Mouse (Mus musculus) frontal cortex, adult (tissue): ENCODE data around the gene St8sia2.
"Not testable (repeated sequence)": the region's sequence is repeated elsewhere in the genome, so short reads cannot be mapped to it uniquely, and the experiment has no call there.

ENCODE experiments used
- ATAC-seq: cut with Nextera tagmentation; 2 replicates; pipeline ENCODE4 v1.9.2; 2017; ENCODE audit warnings: mild to moderate bottlenecking, moderate library complexity, mixed read lengths; ENCODE audit not compliant: low TSS enrichment

Gene St8sia2

GRCm38 (mm10) chr7:73989366-73989765, 24.1 kb downstream of the St8sia2 start:
- peak; percentile 82 for ATAC-seq

GRCm38 (mm10) chr7:73972157-73972556, 41.3 kb downstream of the St8sia2 start:
- ATAC-seq, result not testable (repeated sequence)

GRCm38 (mm10) chr7:73965164-73965563, 48.3 kb downstream of the St8sia2 start:
- ATAC-seq, result no peak

- ATAC-seq, result no peak
Observed at GRCm38 (mm10) chr7:73962431-73962830, 51.1 kb downstream of the St8sia2 start.

- ATAC-seq, result no peak
Observed at GRCm38 (mm10) chr7:73954441-73954840, 59.0 kb downstream of the St8sia2 start.

GRCm38 (mm10) chr7:73953131-73953530, 60.4 kb downstream of the St8sia2 start:
- no peak for ATAC-seq

GRCm38 (mm10) chr7:73941640-73942039, 71.8 kb downstream of the St8sia2 start:
- ATAC-seq, result no peak

GRCm38 (mm10) chr7:73939236-73939635, 74.3 kb downstream of the St8sia2 start:
- no peak for ATAC-seq

GRCm38 (mm10) chr7:73938046-73938810, 75.3 kb downstream of the St8sia2 start:
- ATAC-seq, result no peak

GRCm38 (mm10) chr7:73936119-73936518, 77.4 kb downstream of the St8sia2 start:
- ATAC-seq, result no peak

GRCm38 (mm10) chr7:73935703-73936102, 77.8 kb downstream of the St8sia2 start:
- peak; percentile 50; the same call in 1 of the 2 replicates for ATAC-seq

- no peak for ATAC-seq
Observed at GRCm38 (mm10) chr7:73933036-73933435, 80.5 kb downstream of the St8sia2 start.

- ATAC-seq, result no peak
Observed at GRCm38 (mm10) chr7:73920921-73921485, 92.5 kb downstream of the St8sia2 start.

- peak; percentile 92 for ATAC-seq
Observed at GRCm38 (mm10) chr7:73917633-73918311, 95.7 kb downstream of the St8sia2 start.

GRCm38 (mm10) chr7:73911899-73912298, 101.6 kb downstream of the St8sia2 start:
- no peak for ATAC-seq

GRCm38 (mm10) chr7:73910843-73911242, 102.6 kb downstream of the St8sia2 start:
- no peak for ATAC-seq

GRCm38 (mm10) chr7:73909432-73910205, 103.9 kb downstream of the St8sia2 start:
- no peak for ATAC-seq

GRCm38 (mm10) chr7:73894506-73894905, 119.0 kb downstream of the St8sia2 start:
- ATAC-seq, result no peak

GRCm38 (mm10) chr7:73891830-73892229, 121.7 kb downstream of the St8sia2 start:
- no peak for ATAC-seq

GRCm38 (mm10) chr7:73890891-73891610, 122.4 kb downstream of the St8sia2 start:
- no peak for ATAC-seq

GRCm38 (mm10) chr7:73890466-73890865, 123.0 kb downstream of the St8sia2 start:
- no peak for ATAC-seq
